Mouse (Mus musculus) kidney, adult 2 months (tissue): ENCODE data around the gene Dnajc28.

Experiments used
- CTCF ChIP-seq: fragments of 200-500 bp; conservative IDR thresholded peaks from 2 replicates; pipeline ENCODE4 v1.5.1; 2011; ENCODE audit warnings: low read depth, mild to moderate bottlenecking, control low read depth, low read length, moderate library complexity, mixed read lengths; ENCODE audit not compliant: insufficient read depth, insufficient read length
- POLR2A ChIP-seq: fragments of 200-500 bp; IDR thresholded peaks from one replicate; pipeline ENCODE4 v1.6.1; 2011; ENCODE audit warnings: low read depth, low read length, control low read depth

- no peak for TF ChIP-seq POLR2A
- TF ChIP-seq CTCF = no peak
Observed at GRCm38 (mm10) chr16:91605156-91605555, 13.7 kb downstream of the Dnajc28 start.
